ENCODE assay signal across 9 mouse cellular contexts in genomic region chr9:44599616-44600015, GRCm38 (mm10). TPM values are rescaled to one million over a fixed set of nuclear protein-coding genes. Genes with fewer than 3 reads are reported as not detected.
DNase-seq lines count a peak whose midpoint lies in the region; ATAC-seq lines count a peak whose summit lies in the region.
"Had no signal": no experiment of that assay in that cellular context is flagged by ENCODE, and none has a peak within 500 bp of the region (broad histone marks: within the 10 kb centered on the region; RNA-seq: fewer than 3 reads in every experiment).

No protein-coding gene starts in this region.

- no peaks in the 10 kb centered on the region for H3K36me3 ChIP-seq in heart, embryonic 13.5 days

- H3K9me3 ChIP-seq in heart, embryonic 13.5 days: no peaks in the 10 kb centered on the region

- H3K4me2 ChIP-seq in heart, embryonic 13.5 days: peak overlapping the region; percentile 72

- DNase-seq in heart, postnatal 4 days: no peak
- DNase-seq in retina, postnatal 1 day: peak; percentile 23
- DNase-seq in retina, embryonic 14.5 days (ENCODE audit: low spot score): no peak
- DNase-seq in kidney, postnatal 4 days: peak; percentile 20 to 45
- DNase-seq in spleen, postnatal 4 days (ENCODE audit: low spot score in 2 of 2): no peak
- DNase-seq in left cerebral cortex, postnatal 4 days: no peak

- intact Hi-C loops in left cerebral cortex, postnatal 4 days (cut with DNase I): loop anchor here (5.0 kb wide), 1 partner anchor 87 kb away; no protein-coding TSS in a partner anchor

- H3K27me3 ChIP-seq in heart, embryonic 13.5 days (replicated peaks): 0 out of 2 replicates have a peak, but pooled peaks cover 4% of the 10 kb centered on the region

- peak overlapping the region; percentile 66 for H3K9ac ChIP-seq in heart, embryonic 13.5 days

- H3K4me1 ChIP-seq in heart, embryonic 13.5 days: peaks cover 37% of the 10 kb centered on the region

- 10% methylated on average over 5 of the region's 6 CpGs for WGBS in heart, embryonic 13.5 days

- ATAC-seq in heart, embryonic 13.5 days (ENCODE audit: extremely low read depth, insufficient number of reproducible peaks, low FRiP score, low TSS enrichment): no peak
- ATAC-seq in megakaryocyte progenitor cell, adult 5-6 weeks (replicated peaks; ENCODE audit: poor library complexity): no peak

- no peak overlapping the region for H3K27ac ChIP-seq in heart, embryonic 13.5 days (replicated peaks)

- peak overlapping the region; percentile 43 for H3K4me3 ChIP-seq in heart, embryonic 13.5 days

RNA-seq across cellular contexts. Expression of gene Ddx6, which starts 5.1 kb away (rescaled TPM):
- polyA plus RNA-seq in heart, embryonic 13.5 days (2015; fragmentation: Nextera tagmentation; extraction: Ambion mirVana): 9.8 and 11.0 TPM in 2 replicates
- total RNA-seq in heart, postnatal 4 days (2021): 100 to 1,000 TPM in 1 of 2 experiments, 10 to 100 TPM in 1; 99.8 to 101 TPM
- 65.0 and 65.9 TPM in 2 replicates for total RNA-seq in megakaryocyte progenitor cell, adult 5-6 weeks (2015)
- total RNA-seq in megakaryocyte progenitor cell, adult 5-6 weeks (2017): 66.6 and 74.4 TPM in 2 replicates
- total RNA-seq in left cerebral cortex, postnatal 4 days (2021): 100 to 1,000 TPM; 144 to 146 TPM

RNA-seq across cellular contexts. Expression of gene Cxcr5, which starts 37.9 kb away (rescaled TPM):
- polyA plus RNA-seq in heart, embryonic 13.5 days (2015; fragmentation: Nextera tagmentation; extraction: Ambion mirVana): not detected in 2 replicates
- total RNA-seq in heart, postnatal 4 days (2021): under 1 TPM; 0.14 to 0.29 TPM
- total RNA-seq in megakaryocyte progenitor cell, adult 5-6 weeks (2015): not detected in 2 replicates
- total RNA-seq in megakaryocyte progenitor cell, adult 5-6 weeks (2017): not detected in 2 replicates
- total RNA-seq in left cerebral cortex, postnatal 4 days (2021): not detected
- total RNA-seq: layer of hippocampus, postnatal 10 days had no signal

Comparison
In these comparisons a context has a peak if more than half of its experiments do, and no peak if none do; other contexts are left out.
1. DNase-seq: peak in retina, postnatal 1 day (single experiment) and kidney, postnatal 4 days (2 of 2); none in heart, postnatal 4 days (single experiment), retina, embryonic 14.5 days (single experiment), spleen, postnatal 4 days (0 of 2) and left cerebral cortex, postnatal 4 days (single experiment).